Mouse (Mus musculus) forebrain, embryonic 11.5 days (tissue): ENCODE measurements around the gene Epha7. TPM values are rescaled to one million over a fixed set of nuclear protein-coding genes. Genes with fewer than 3 reads are reported as not detected.
A peak's percentile ranks its signal among the peaks of the same experiment; 100 is the strongest.

Source experiments
- ATAC-seq: fragments of 200-750 bp; cut with Nextera tagmentation; replicated peaks from 2 replicates; pipeline ENCODE4 v1.8.0; 2017; ENCODE audit warnings: moderate TSS enrichment; ENCODE audit not compliant: low FRiP score
- DNase-seq: peaks from one replicate; pipeline ENCODE4 v3.0.0-alpha.2; 2017; ENCODE audit warnings: low spot score
- H3K27ac ChIP-seq: fragments of 300-500 bp; sonication (generic); 2 replicates; pipeline ENCODE4 v1.5.1; 2014; ENCODE audit warnings: low read depth, low read length
- H3K27me3 ChIP-seq: fragments of 300-500 bp; sonication (generic); 2 replicates; pipeline ENCODE4 v1.6.1; 2014; ENCODE audit warnings: mild to moderate bottlenecking, low read length, mixed read lengths; ENCODE audit not compliant: control insufficient read depth, insufficient read depth
- H3K36me3 ChIP-seq: fragments of 300-500 bp; sonication (generic); 2 replicates; pipeline ENCODE4 v1.6.1; 2014; ENCODE audit warnings: mild to moderate bottlenecking, low read length, moderate library complexity, mixed read lengths; ENCODE audit not compliant: control insufficient read depth, insufficient read depth
- H3K4me1 ChIP-seq: fragments of 300-500 bp; sonication (generic); replicated peaks from 2 replicates; pipeline ENCODE4 v1.6.1; 2014; ENCODE audit warnings: low read length, mixed read lengths; ENCODE audit not compliant: control insufficient read depth, insufficient read depth
- H3K4me2 ChIP-seq: fragments of 300-500 bp; sonication (generic); 2 replicates; pipeline ENCODE4 v1.6.1; 2014; ENCODE audit warnings: low read depth, mild to moderate bottlenecking, low read length, moderate library complexity, mixed read lengths; ENCODE audit not compliant: severe bottlenecking
- H3K4me3 ChIP-seq: fragments of 300-500 bp; sonication (generic); 2 replicates; pipeline ENCODE4 v1.5.1; 2014; ENCODE audit warnings: low read depth, low read length
- H3K9ac ChIP-seq: fragments of 300-500 bp; sonication (generic); 2 replicates; pipeline ENCODE4 v1.6.1; 2014; ENCODE audit warnings: low read length
- H3K9me3 ChIP-seq: fragments of 300-500 bp; sonication (generic); 2 replicates; pipeline ENCODE4 v1.6.1; 2016; ENCODE audit warnings: low read length, mixed read lengths; ENCODE audit not compliant: control insufficient read depth
- WGBS: fragments of 180-500 bp; shearing (Covaris S2); extraction: QIAGEN DNeasy Blood & Tissue Kit; methylation state at CpG from one replicate; pipeline ENCODE4 v1.1.7; 2014; 5-methylcytosine and 5-hydroxymethylcytosine counted together
- polyA plus RNA-seq: library from polyadenylated mRNA; unstranded; fragments of >200 nt; fragmentation: Nextera tagmentation; extraction: Ambion mirVana; gene quantifications from 2 replicates; pipeline ENCODE4 v1.2.1, GENCODE M21; 2014

Gene Epha7
- polyA plus RNA-seq: 58.0 and 61.6 TPM in 2 replicates

DNA sequence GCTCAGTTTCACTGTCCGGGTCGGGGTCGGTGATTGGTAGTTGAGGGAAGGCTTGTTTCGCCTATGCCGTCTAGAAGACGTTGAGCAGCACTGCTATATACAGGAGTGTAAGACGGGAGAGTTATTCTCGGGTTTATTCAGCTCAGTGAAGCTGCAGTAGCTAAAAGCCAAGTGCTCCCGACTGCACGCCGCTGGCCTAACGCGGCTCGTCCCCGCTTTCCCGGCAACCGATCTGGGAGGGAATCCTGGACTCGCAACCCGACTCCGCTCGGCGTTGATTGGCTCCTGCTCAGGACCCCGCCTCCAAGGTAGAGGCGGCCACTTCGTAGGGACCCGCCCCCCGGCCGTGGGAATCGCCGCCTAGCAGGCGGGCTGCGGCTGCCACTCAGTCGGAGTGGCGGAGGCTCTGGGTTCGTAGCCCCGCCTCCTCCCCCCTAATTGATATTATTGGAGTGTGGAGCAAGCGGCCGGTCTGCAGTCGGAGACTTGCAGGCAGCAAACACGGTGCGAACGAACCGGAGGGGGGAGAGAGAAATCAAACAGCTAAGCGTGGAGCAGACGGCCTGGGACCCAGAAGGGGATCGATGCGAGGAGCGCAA lies at the start of gene Epha7:
Gene Epha7, plus strand, starts transcription at position 441 of the 599 bp plus-strand sequence.
- Histone ChIP-seq H3K9me3 (no peaks in the 10 kb centered on the region), H3K27me3 (no peaks in the 10 kb centered on the region), H3K4me3 (peak within 1 kb of the TSS; percentile 63), H3K4me1 (no peaks in the 10 kb centered on the region), H3K9ac (peak within 1 kb of the TSS; percentile 86), H3K4me2 (peak within 1 kb of the TSS; percentile 45), H3K27ac (peak within 1 kb of the TSS; percentile 87), H3K36me3 (no peaks in the 10 kb centered on the region)
- ATAC-seq (peak; percentile 97), DNase-seq (peak; percentile 98)
- WGBS: under 1% methylated on average over 48 of the region's 48 CpGs

DNA sequence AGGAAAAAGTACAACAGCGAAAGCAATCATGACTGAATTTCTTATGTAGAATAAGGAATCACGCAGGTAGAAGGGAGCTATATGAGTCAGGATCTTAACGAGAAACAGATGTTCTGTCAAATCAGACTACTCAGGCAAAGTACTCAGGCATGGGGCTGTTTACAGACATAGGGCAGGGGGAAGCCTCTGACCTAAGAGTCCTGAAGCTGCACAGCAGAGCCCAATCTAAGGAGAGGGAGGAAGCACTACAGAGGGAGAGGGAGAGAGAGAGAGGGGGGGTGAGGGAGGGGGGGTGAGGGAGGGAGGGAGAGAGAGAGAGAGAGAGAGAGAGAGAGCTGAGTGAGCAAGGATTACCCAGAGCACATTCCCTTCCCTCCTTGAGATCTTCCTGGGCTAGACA lies 29.0 kb upstream of the Epha7 start:
- H3K27me3 ChIP-seq: no peaks in the 10 kb centered on the region
- H3K4me2 ChIP-seq: no peak overlapping the region
- no peaks in the 10 kb centered on the region for H3K9me3 ChIP-seq
- H3K36me3 ChIP-seq: no peaks in the 10 kb centered on the region
- H3K4me1 ChIP-seq: no peaks in the 10 kb centered on the region
- no peak overlapping the region for H3K27ac ChIP-seq
- no peak overlapping the region for H3K4me3 ChIP-seq
- DNase-seq: peak; percentile 62
- WGBS: 39% methylated on average over 3 of the region's 3 CpGs
- no peak; the same call in 1 of the 2 replicates for ATAC-seq
- H3K9ac ChIP-seq: no peak overlapping the region

DNA sequence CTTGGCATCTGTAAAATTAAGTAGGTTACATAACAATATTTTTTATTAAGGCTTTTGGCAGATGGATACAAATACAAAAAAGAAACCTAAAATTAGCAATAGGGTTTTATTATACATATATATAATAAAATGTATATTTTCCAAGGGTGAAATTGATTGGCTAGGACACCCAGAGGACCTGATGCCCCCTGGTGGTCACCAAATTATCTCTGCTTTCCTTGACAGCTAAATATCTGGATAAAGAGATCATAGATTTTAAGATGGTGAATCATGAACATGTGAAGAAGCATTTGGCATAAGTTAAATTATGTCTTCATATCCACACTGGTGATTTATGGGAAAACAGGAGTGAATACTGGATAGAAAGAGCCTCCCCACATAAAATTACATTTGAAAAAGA lies 4.1 kb upstream of the Epha7 start:
- Histone ChIP-seq H3K27me3 (no peaks in the 10 kb centered on the region), H3K4me2 (no peak overlapping the region), H3K4me1 (no peaks in the 10 kb centered on the region), H3K36me3 (no peaks in the 10 kb centered on the region), H3K9ac (no peak overlapping the region), H3K4me3 (no peak overlapping the region), H3K9me3 (no peaks in the 10 kb centered on the region), H3K27ac (no peak overlapping the region)
- ATAC-seq: no peak
- DNase-seq: no peak

DNA sequence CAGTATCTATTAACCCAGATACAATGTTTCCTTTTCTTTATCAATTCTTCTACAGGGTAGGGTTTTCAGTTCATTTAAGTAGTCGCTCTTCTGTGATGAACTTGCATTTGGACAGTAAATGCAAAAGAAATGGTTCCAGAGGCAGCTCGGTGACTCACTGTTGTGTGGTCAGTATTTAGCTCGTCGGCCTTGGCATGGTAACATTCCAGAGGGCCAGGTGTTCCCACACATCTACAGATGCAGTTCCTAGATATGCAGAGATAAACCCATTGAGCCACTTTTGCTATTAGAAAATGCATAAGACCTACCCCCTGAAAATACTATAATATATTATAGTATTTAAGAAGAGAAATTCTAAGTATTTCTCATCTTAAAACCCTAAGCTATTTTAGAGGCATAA lies 3.2 kb upstream of the Epha7 start:
- Histone ChIP-seq H3K27ac (no peak overlapping the region), H3K36me3 (no peaks in the 10 kb centered on the region), H3K9me3 (no peaks in the 10 kb centered on the region), H3K9ac (no peak overlapping the region), H3K4me1 (no peaks in the 10 kb centered on the region), H3K27me3 (no peaks in the 10 kb centered on the region), H3K4me2 (no peak overlapping the region), H3K4me3 (no peak overlapping the region)
- DNase-seq: no peak
- WGBS: 74% methylated on average over 4 of the region's 4 CpGs
- no peak for ATAC-seq

DNA sequence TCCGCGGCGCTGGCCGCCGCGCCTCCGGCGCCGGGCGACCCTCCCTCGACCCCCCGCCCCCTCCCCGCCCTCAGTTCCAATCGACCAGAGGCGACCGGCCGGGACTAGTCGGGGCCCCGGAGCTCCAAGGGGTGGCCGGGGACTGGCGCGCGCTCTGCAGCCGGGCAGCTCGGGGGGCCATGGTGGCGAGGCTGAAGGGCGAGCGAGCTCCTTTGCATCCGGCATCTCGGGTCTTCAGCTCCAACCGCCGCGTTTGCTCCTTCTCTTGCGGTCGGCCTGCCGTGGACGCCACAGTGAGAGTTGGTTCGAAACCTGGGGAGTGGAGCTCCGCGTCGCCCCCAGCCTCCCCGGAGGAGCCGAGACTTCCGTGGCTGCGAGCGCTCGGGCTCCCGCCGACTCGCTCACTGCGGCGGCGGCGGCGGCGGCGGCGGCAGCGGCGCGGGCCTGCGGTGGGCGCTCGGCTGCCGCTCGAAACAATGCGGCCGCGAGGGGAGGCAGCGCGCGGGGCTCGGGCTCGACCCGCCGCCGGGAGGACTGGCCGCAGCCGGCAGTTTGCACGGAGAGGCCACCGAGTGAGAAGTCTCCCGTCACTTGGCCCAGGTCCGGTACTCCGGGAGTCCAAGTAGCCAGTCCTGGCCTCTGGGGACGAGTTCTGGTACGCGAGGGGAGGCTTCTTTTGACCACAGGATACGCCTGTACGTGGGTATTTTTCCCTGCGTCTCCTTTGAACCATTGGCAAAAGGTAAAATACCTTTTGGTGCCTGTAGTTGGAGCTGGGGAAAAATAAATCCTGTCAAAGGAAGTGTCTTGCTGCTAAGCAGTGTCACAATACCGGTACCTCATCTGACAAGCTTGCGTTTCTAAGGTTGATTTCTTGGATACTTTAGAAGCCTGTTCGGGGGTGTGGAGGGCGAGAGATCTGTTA lies 882 bp downstream of the Epha7 start:
- DNase-seq: peak; percentile 87
- WGBS: under 1% methylated on average over 72 of the region's 94 CpGs
- H3K36me3 ChIP-seq: no peaks in the 10 kb centered on the region
- no peaks in the 10 kb centered on the region for H3K27me3 ChIP-seq
- peak overlapping the region; percentile 86 for H3K9ac ChIP-seq
- H3K4me3 ChIP-seq: peak overlapping the region; percentile 63
- no peaks in the 10 kb centered on the region for H3K9me3 ChIP-seq
- H3K27ac ChIP-seq: peak overlapping the region; percentile 87
- no peaks in the 10 kb centered on the region for H3K4me1 ChIP-seq
- H3K4me2 ChIP-seq: peak overlapping the region; percentile 45
- ATAC-seq: peak; percentile 55

DNA sequence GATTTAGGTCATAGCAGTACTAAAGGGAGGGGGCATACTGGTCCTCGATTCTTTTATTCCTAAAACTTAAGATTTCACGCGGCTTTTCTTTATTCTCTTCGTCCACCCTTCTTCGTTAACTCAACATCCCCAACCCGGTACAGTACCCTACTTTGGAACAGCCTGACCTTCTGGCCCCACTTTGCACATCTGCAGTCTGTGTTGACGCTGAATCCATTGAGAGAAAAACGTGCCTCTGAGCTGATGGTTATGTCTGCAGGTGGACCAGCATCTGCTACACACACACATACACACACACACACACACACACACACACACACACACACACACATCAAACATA lies 1.5 kb downstream of the Epha7 start:
- Histone ChIP-seq H3K27me3 (no peaks in the 10 kb centered on the region), H3K27ac (peak overlapping the region; percentile 80; the same call in 1 of the 2 replicates), H3K4me3 (peak overlapping the region; percentile 63), H3K9ac (peak overlapping the region; percentile 86), H3K4me1 (no peaks in the 10 kb centered on the region), H3K36me3 (no peaks in the 10 kb centered on the region), H3K4me2 (peak overlapping the region; percentile 45), H3K9me3 (no peaks in the 10 kb centered on the region)
- ATAC-seq (no peak), DNase-seq (no peak)
- under 1% methylated on average over 8 of the region's 8 CpGs for WGBS

DNA sequence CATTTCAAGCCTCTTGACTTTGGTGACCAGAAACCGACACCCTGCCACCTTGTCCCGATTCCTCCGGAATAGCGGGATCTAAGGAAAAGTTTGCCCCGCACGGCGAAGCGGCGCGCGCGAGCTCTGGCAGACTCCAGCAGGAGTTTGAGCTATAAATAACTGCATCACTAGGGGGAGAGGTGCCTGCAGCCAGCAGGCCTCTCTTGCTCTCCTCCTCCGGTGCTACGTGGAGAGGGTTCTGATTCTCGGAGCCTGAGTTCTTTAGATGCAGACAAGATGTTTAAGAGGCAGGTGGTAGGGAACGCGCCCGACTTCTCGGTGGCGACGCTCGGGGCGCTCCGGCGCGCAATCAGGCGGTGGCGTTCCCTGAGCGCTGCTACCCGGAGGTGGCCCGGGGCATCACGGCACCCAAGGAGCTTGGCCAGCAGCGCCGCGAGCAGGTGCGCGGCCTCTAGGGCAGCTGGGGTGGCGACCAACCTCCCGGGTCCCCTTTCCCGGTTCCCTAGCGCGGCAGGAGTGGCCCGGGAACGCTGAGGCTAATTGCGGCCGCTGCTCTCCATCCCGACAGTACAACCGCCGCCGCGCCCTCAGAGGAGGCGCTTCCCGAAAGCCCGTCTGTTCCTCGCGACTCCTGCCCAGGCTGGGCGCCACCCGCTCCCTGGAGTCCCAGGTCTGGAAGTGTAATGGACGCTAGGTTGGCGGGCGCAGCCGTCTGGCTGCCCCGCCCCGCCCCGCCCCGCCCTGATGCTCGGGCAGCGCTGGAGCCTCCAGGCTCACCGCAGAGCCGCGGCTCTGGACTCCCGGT lies 2.1 kb downstream of the Epha7 start:
- Histone ChIP-seq H3K4me1 (no peaks in the 10 kb centered on the region), H3K27me3 (no peaks in the 10 kb centered on the region), H3K4me2 (peak overlapping the region; percentile 45), H3K9ac (peak overlapping the region; percentile 86), H3K36me3 (no peaks in the 10 kb centered on the region), H3K9me3 (no peaks in the 10 kb centered on the region), H3K27ac (peak overlapping the region; percentile 80), H3K4me3 (peak overlapping the region; percentile 63)
- WGBS: under 1% methylated on average over 68 of the region's 72 CpGs
- DNase-seq (peak; percentile 88), ATAC-seq (peak; percentile 38)

DNA sequence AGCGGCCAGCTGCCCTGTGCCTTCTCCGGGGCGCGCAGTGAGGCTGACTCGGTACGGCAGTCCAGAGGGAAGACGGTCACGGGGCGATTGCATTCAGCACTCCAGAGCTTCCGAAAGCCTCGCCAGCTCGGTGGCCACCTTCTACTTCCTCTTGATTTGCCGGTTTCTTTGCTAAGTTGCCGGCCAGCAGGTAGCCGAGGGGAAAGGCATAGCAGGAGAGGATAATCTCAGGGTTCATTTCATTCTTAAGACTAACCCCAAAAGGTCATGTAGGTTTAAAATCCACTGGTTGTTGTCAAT lies 2.6 kb downstream of the Epha7 start:
- DNase-seq (no peak), ATAC-seq (no peak)
- H3K4me1 ChIP-seq: no peaks in the 10 kb centered on the region
- no peaks in the 10 kb centered on the region for H3K9me3 ChIP-seq
- H3K27me3 ChIP-seq: no peaks in the 10 kb centered on the region
- H3K4me2 ChIP-seq: peak overlapping the region; percentile 45
- H3K36me3 ChIP-seq: no peaks in the 10 kb centered on the region
- peak overlapping the region; percentile 63 for H3K4me3 ChIP-seq
- peak overlapping the region; percentile 86 for H3K9ac ChIP-seq
- WGBS: 0% methylated on average over 15 of the region's 15 CpGs
- H3K27ac ChIP-seq: peak overlapping the region; percentile 80
